ENCODE assay signal across 14 mouse cellular contexts in genomic region chr17:56907096-56907495, GRCm38 (mm10). TPM values are rescaled to one million over a fixed set of nuclear protein-coding genes. Genes with fewer than 3 reads are reported as not detected.
DNase-seq lines count a peak whose midpoint lies in the region; ATAC-seq and TF ChIP-seq lines count a peak whose summit lies in the region.
"Had no signal": no experiment of that assay in that cellular context is flagged by ENCODE, and none has a peak within 500 bp of the region (broad histone marks: within the 10 kb centered on the region; RNA-seq: fewer than 3 reads in every experiment).

No protein-coding gene starts in this region.

- H3K36me3 ChIP-seq in kidney, embryonic 14.5 days (ENCODE audit: control insufficient read depth, insufficient read depth, low read length) = peaks cover 61% of the 10 kb centered on the region
- H3K36me3 ChIP-seq in kidney, postnatal 0 days (ENCODE audit: insufficient read depth, low read length) = peaks cover 46% of the 10 kb centered on the region; the same call in 1 of the 2 replicates
- no peaks in the 10 kb centered on the region for H3K36me3 ChIP-seq in lung, postnatal 0 days (ENCODE audit: insufficient read depth, low read length)
- H3K36me3 ChIP-seq in forebrain, embryonic 10.5 days (replicated peaks) = peaks cover 100% of the 10 kb centered on the region

- TF ChIP-seq CTCF in kidney, postnatal 0 days (IDR thresholded peaks at IDR 0.05; ENCODE audit: low read depth) = peak; percentile 31; the same call in 1 of the 2 replicates
- peak; percentile 23; the same call in 1 of the 2 replicates for TF ChIP-seq CTCF in lung, postnatal 0 days (IDR thresholded peaks at IDR 0.05)

- no peaks in the 10 kb centered on the region for H3K9me3 ChIP-seq in kidney, embryonic 14.5 days (ENCODE audit: control insufficient read depth, low read length)
- H3K9me3 ChIP-seq in kidney, postnatal 0 days (replicated peaks; ENCODE audit: low read length) = no peaks in the 10 kb centered on the region
- no peaks in the 10 kb centered on the region for H3K9me3 ChIP-seq in lung, postnatal 0 days (ENCODE audit: low read length)
- H3K9me3 ChIP-seq in forebrain, embryonic 10.5 days = no peaks in the 10 kb centered on the region
- H3K9me3 ChIP-seq: heart, embryonic 10.5 days; hindbrain, embryonic 13.5 days; limb, embryonic 13.5 days had no signal

- peak; percentile 77 for TF ChIP-seq EP300 in lung, postnatal 0 days (IDR thresholded peaks at IDR 0.05)

- H3K4me1 ChIP-seq in kidney, embryonic 14.5 days (ENCODE audit: control insufficient read depth, insufficient read depth, low read length) = no peaks in the 10 kb centered on the region
- H3K4me1 ChIP-seq in kidney, postnatal 0 days (replicated peaks; ENCODE audit: insufficient read depth, low read length) = no peaks in the 10 kb centered on the region
- H3K4me1 ChIP-seq in lung, postnatal 0 days (ENCODE audit: insufficient read depth, low read depth, low read length) = peaks cover 19% of the 10 kb centered on the region
- H3K4me1 ChIP-seq in forebrain, embryonic 10.5 days = no peaks in the 10 kb centered on the region
- H3K4me1 ChIP-seq: limb, embryonic 13.5 days had no signal

- H3K4me2 ChIP-seq in kidney, embryonic 14.5 days (replicated peaks; ENCODE audit: low read depth, low read length) = no peak overlapping the region
- H3K4me2 ChIP-seq in kidney, postnatal 0 days (ENCODE audit: low read length) = no peak overlapping the region
- no peak overlapping the region for H3K4me2 ChIP-seq in lung, postnatal 0 days (replicated peaks; ENCODE audit: low read depth, low read length)
- H3K4me2 ChIP-seq: hindbrain, embryonic 13.5 days; limb, embryonic 13.5 days had no signal

- H3K27ac ChIP-seq in kidney, embryonic 14.5 days (ENCODE audit: low read depth, low read length) = no peak overlapping the region
- peak overlapping the region; percentile 10; the same call in 1 of the 2 replicates for H3K27ac ChIP-seq in kidney, postnatal 0 days
- H3K27ac ChIP-seq in lung, postnatal 0 days (ENCODE audit: low read length) = peak overlapping the region; percentile 77
- no peak overlapping the region for H3K27ac ChIP-seq in forebrain, embryonic 10.5 days
- H3K27ac ChIP-seq: heart, embryonic 10.5 days; hindbrain, embryonic 13.5 days; limb, embryonic 13.5 days had no signal

- no peak overlapping the region for H3K4me3 ChIP-seq in kidney, embryonic 14.5 days (ENCODE audit: low read length)
- no peak overlapping the region for H3K4me3 ChIP-seq in kidney, postnatal 0 days (replicated peaks; ENCODE audit: low read depth, low read length)
- no peak overlapping the region for H3K4me3 ChIP-seq in lung, postnatal 0 days (ENCODE audit: low read depth, low read length)
- H3K4me3 ChIP-seq in forebrain, embryonic 10.5 days = no peak overlapping the region
- H3K4me3 ChIP-seq: erythroblast, embryonic 14.5 days; heart, embryonic 10.5 days; hindbrain, embryonic 13.5 days; limb, embryonic 13.5 days had no signal

- H3K9ac ChIP-seq in kidney, embryonic 14.5 days (ENCODE audit: low read depth, low read length) = no peak overlapping the region
- H3K9ac ChIP-seq in kidney, postnatal 0 days (ENCODE audit: low read depth, low read length) = no peak overlapping the region
- no peak overlapping the region for H3K9ac ChIP-seq in lung, postnatal 0 days (replicated peaks; ENCODE audit: low read depth)
- H3K9ac ChIP-seq: hindbrain, embryonic 13.5 days; limb, embryonic 13.5 days had no signal

- ATAC-seq in kidney, embryonic 14.5 days (ENCODE audit: low FRiP score, low TSS enrichment) = no peak
- peak; percentile 73 for ATAC-seq in kidney, postnatal 0 days (replicated peaks; ENCODE audit: low FRiP score, low read depth)
- peak; percentile 93 for ATAC-seq in lung, postnatal 0 days

- no peaks in the 10 kb centered on the region for H3K27me3 ChIP-seq in kidney, embryonic 14.5 days (ENCODE audit: control insufficient read depth, insufficient read depth, low read length)
- H3K27me3 ChIP-seq in kidney, postnatal 0 days (ENCODE audit: insufficient read depth, low read length) = no peaks in the 10 kb centered on the region
- H3K27me3 ChIP-seq in lung, postnatal 0 days (replicated peaks; ENCODE audit: insufficient read depth, low read length) = no peaks in the 10 kb centered on the region
- H3K27me3 ChIP-seq in forebrain, embryonic 10.5 days (ENCODE audit: poor library complexity, severe bottlenecking) = no peaks in the 10 kb centered on the region
- H3K27me3 ChIP-seq: hindbrain, embryonic 13.5 days; limb, embryonic 13.5 days had no signal

- WGBS in kidney, embryonic 14.5 days = 85% methylated on average over 5 of the region's 5 CpGs
- 74% methylated on average over 5 of the region's 5 CpGs for WGBS in kidney, postnatal 0 days
- 48% methylated on average over 5 of the region's 5 CpGs for WGBS in lung, postnatal 0 days
- WGBS in forebrain, embryonic 10.5 days = 91% methylated on average over 5 of the region's 5 CpGs

- DNase-seq in kidney, adult 18-20 months = peak; percentile 68
- no peak for DNase-seq in kidney, postnatal 0 days (ENCODE audit: low spot score)
- DNase-seq in lung, postnatal 0 days (ENCODE audit: low spot score) = peak; percentile 90
- peak; percentile 94 for DNase-seq in urinary bladder, postnatal 14 days (ENCODE audit: low spot score)
- DNase-seq in right cerebral cortex, postnatal 36 days (ENCODE audit: low spot score in 2 of 2) = no peak
- DNase-seq in forebrain, embryonic 10.5 days (ENCODE audit: extremely low spot score, low spot score) = no peak
- no peak for DNase-seq in cerebellum, adult 9-11 months
- DNase-seq: spleen, adult 18-20 months; thymus, adult 18-20 months had no signal

RNA-seq across cellular contexts. Expression of gene Mllt1, which starts 28.1 kb away (rescaled TPM):
- 35.5 and 35.8 TPM in 2 replicates for polyA plus RNA-seq in kidney, embryonic 14.5 days (2014; fragmentation: Nextera tagmentation; extraction: Ambion mirVana)
- polyA plus RNA-seq in kidney, postnatal 0 days (2015; fragmentation: Nextera tagmentation; extraction: Ambion mirVana) = 27.4 and 29.1 TPM in 2 replicates
- 17.7 TPM in 2 replicates for polyA plus RNA-seq in lung, postnatal 0 days (2015; fragmentation: Nextera tagmentation; extraction: Ambion mirVana)
- 72.7 and 74.6 TPM in 2 replicates for polyA plus RNA-seq in forebrain, embryonic 10.5 days (2016; fragmentation: Nextera tagmentation; extraction: Ambion mirVana)

RNA-seq across cellular contexts. Expression of gene 1700061G19Rik, which starts 31.8 kb away (rescaled TPM):
- polyA plus RNA-seq in kidney, embryonic 14.5 days (2014; fragmentation: Nextera tagmentation; extraction: Ambion mirVana) = 0.15 and 0.30 TPM in 2 replicates
- polyA plus RNA-seq in kidney, postnatal 0 days (2015; fragmentation: Nextera tagmentation; extraction: Ambion mirVana) = 0.11 and 0.13 TPM in 2 replicates
- 0.15 and 0.23 TPM in 2 replicates for polyA plus RNA-seq in lung, postnatal 0 days (2015; fragmentation: Nextera tagmentation; extraction: Ambion mirVana)
- polyA plus RNA-seq in forebrain, embryonic 10.5 days (2016; fragmentation: Nextera tagmentation; extraction: Ambion mirVana) = 0.26 and 0.46 TPM in 2 replicates
- polyA plus RNA-seq: erythroblast, embryonic 14.5 days had no signal

RNA-seq across cellular contexts. Expression of gene Acsbg2, which starts 32.8 kb away (rescaled TPM):
- not detected in 2 replicates for polyA plus RNA-seq in kidney, embryonic 14.5 days (2014; fragmentation: Nextera tagmentation; extraction: Ambion mirVana)
- polyA plus RNA-seq in kidney, postnatal 0 days (2015; fragmentation: Nextera tagmentation; extraction: Ambion mirVana) = not detected in 2 replicates
- polyA plus RNA-seq in lung, postnatal 0 days (2015; fragmentation: Nextera tagmentation; extraction: Ambion mirVana) = not detected in 2 replicates
- not detected in 2 replicates for polyA plus RNA-seq in forebrain, embryonic 10.5 days (2016; fragmentation: Nextera tagmentation; extraction: Ambion mirVana)
- polyA plus RNA-seq: erythroblast, embryonic 14.5 days; heart, embryonic 10.5 days; limb, embryonic 13.5 days had no signal

Comparison
In these comparisons a context has a peak if more than half of its experiments do, and no peak if none do; other contexts are left out.
1. DNase-seq: peak in kidney, adult 18-20 months (single experiment), lung, postnatal 0 days (single experiment) and urinary bladder, postnatal 14 days (single experiment); none in kidney, postnatal 0 days (single experiment), right cerebral cortex, postnatal 36 days (0 of 2), forebrain, embryonic 10.5 days (single experiment) and cerebellum, adult 9-11 months (single experiment).
2. H3K27ac ChIP-seq: peak in kidney, postnatal 0 days (single experiment) and lung, postnatal 0 days (single experiment); none in kidney, embryonic 14.5 days (single experiment) and forebrain, embryonic 10.5 days (single experiment).